In genomic region chr12:32884356-32884755, GRCm38 (mm10) we compare ENCODE assay signal across 16 mouse cellular contexts.
DNase-seq lines count a peak whose midpoint lies in the region.
"Had no signal": no experiment of that assay in that cellular context is flagged by ENCODE, and none has a peak within 500 bp of the region (broad histone marks: within the 10 kb centered on the region; RNA-seq: fewer than 3 reads in every experiment).

No protein-coding gene starts in this region.

- 73% methylated on average over 9 of the region's 9 CpGs for WGBS in heart, embryonic 10.5 days

- DNase-seq in heart, adult 11 months: peak; percentile 99
- DNase-seq in heart, embryonic 10.5 days (ENCODE audit: low spot score): no peak
- DNase-seq in adrenal gland, postnatal 14 days: peak; percentile 64
- peak; percentile 35 for DNase-seq in cerebellum, adult 9-10 months
- peak; percentile 79 to 82 for DNase-seq in heart, adult 9 months (ENCODE audit: low spot score in 2 of 2)
- DNase-seq in liver: no peak
- no peak for DNase-seq in B cell, adult 2 months
- no peak for DNase-seq in thymus, postnatal 4 days
- DNase-seq: embryo, embryonic 11 days; kidney, adult 11 months; liver, postnatal 0 days had no signal

- no peak overlapping the region for H3K4me3 ChIP-seq in heart, embryonic 10.5 days
- H3K4me3 ChIP-seq: hindbrain, embryonic 13.5 days; limb, embryonic 10.5 days; midbrain, embryonic 12.5 days; neural tube, embryonic 13.5 days; stomach, embryonic 15.5 days had no signal

- H3K27me3 ChIP-seq in heart, embryonic 10.5 days (ENCODE audit: insufficient read depth, poor library complexity, severe bottlenecking): no peaks in the 10 kb centered on the region
- H3K27me3 ChIP-seq: hindbrain, embryonic 13.5 days; midbrain, embryonic 12.5 days; neural tube, embryonic 13.5 days; stomach, embryonic 15.5 days had no signal

- no peaks in the 10 kb centered on the region for H3K36me3 ChIP-seq in heart, embryonic 10.5 days
- H3K36me3 ChIP-seq: hindbrain, embryonic 13.5 days; limb, embryonic 10.5 days; midbrain, embryonic 12.5 days; neural tube, embryonic 13.5 days; stomach, embryonic 15.5 days had no signal

- H3K4me1 ChIP-seq in heart, embryonic 10.5 days: peaks cover 13% of the 10 kb centered on the region
- H3K4me1 ChIP-seq: hindbrain, embryonic 13.5 days; limb, embryonic 10.5 days; midbrain, embryonic 12.5 days; neural tube, embryonic 13.5 days; stomach, embryonic 15.5 days had no signal

- H3K9me3 ChIP-seq in heart, embryonic 10.5 days: no peaks in the 10 kb centered on the region
- H3K9me3 ChIP-seq: hindbrain, embryonic 13.5 days; limb, embryonic 10.5 days; midbrain, embryonic 12.5 days; neural tube, embryonic 13.5 days; stomach, embryonic 15.5 days had no signal

- H3K27ac ChIP-seq in heart, embryonic 10.5 days: no peak overlapping the region
- H3K27ac ChIP-seq: hindbrain, embryonic 13.5 days; limb, embryonic 10.5 days; midbrain, embryonic 12.5 days; neural tube, embryonic 13.5 days; stomach, embryonic 15.5 days had no signal

Comparison
In these comparisons a context has a peak if more than half of its experiments do, and no peak if none do; other contexts are left out.
1. DNase-seq: peak in heart, adult 11 months (single experiment), adrenal gland, postnatal 14 days (single experiment), cerebellum, adult 9-10 months (single experiment) and heart, adult 9 months (2 of 2); none in heart, embryonic 10.5 days (single experiment), liver (single experiment), B cell, adult 2 months (0 of 2) and thymus, postnatal 4 days (single experiment).